Mouse (Mus musculus): ENCODE data around the gene Snrnp27.
A peak's percentile ranks its signal among the peaks of the same experiment; 100 is the strongest.

Gene Snrnp27

DNA sequence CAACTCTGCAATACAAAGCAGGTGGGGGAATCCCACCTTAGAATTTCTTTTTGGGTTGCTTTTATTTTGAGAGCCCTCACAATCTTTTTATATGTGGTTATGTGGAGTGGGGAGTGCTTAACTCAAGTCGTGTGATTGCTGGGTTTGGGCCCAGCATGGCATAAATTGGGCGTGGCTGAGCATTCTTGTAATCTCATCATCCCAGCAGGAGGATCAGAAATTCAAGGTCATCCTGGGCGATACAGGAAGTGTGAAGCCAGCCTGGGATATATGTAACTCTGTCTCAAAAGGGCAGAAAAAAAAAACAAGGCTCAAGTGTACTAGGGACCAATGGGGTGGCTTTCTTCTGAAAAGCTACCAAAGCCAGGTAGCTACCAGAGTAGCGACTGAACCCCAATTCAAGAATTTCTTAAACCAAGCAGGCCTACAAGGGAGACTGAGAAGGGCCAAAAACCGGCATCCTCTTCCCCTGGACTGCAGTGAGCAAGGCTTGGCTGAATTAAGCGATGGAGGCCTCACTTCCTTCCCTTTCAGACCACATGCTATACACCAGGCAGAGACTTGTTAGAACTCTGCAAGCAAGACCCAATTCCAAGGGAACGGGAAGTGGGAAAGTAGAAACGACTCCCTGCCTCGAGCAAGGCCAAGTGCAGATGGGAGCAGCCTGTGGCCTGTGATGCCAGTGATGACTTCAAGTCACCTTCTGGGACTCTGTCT lies 24.0 kb downstream of the Snrnp27 start:
- peak; percentile 50 for DNase-seq (ENCODE audit: low spot score)

GRCm38 (mm10) chr6:86658501-86658900 lies 25.8 kb downstream of the Snrnp27 start:
- DNase-seq (ENCODE audit: low spot score): no peak

GRCm38 (mm10) chr6:86654270-86654916 lies 29.9 kb downstream of the Snrnp27 start:
- no peak for DNase-seq (ENCODE audit: low spot score)

- no peak for DNase-seq (ENCODE audit: low spot score)
Observed at GRCm38 (mm10) chr6:86653026-86653425, 31.3 kb downstream of the Snrnp27 start.

- DNase-seq (ENCODE audit: low spot score): no peak
Observed at GRCm38 (mm10) chr6:86646143-86646542, 38.2 kb downstream of the Snrnp27 start.

- no peak for DNase-seq (ENCODE audit: low spot score)
Observed at GRCm38 (mm10) chr6:86645551-86645950, 38.8 kb downstream of the Snrnp27 start.

GRCm38 (mm10) chr6:86644775-86645400 lies 39.4 kb downstream of the Snrnp27 start:
- DNase-seq (ENCODE audit: low spot score): no peak

DNA sequence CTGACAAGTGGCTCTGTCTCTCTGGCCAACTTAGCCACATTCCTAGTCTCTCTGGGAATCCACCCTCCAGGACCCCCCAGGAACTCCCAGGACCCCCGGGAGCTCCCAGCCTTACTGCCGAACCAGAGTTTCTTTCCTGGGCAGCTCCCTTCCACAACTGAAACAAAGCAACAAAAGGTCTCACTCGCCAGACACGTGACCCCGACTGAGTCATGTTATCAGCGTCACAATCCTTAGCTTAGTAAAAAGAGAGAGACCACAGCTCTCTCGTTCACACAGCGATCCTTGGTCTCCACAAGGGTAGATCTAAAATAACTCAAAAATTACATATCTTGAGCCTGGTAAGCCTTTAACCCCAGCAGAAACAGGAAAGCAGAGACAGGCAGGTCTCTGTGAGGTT lies 42.6 kb downstream of the Snrnp27 start:
- no peak for DNase-seq (ENCODE audit: low spot score)

GRCm38 (mm10) chr6:86640776-86641175 lies 43.5 kb downstream of the Snrnp27 start:
- DNase-seq (ENCODE audit: low spot score): no peak

GRCm38 (mm10) chr6:86640161-86640560 lies 44.2 kb downstream of the Snrnp27 start:
- DNase-seq (ENCODE audit: low spot score): no peak

DNA sequence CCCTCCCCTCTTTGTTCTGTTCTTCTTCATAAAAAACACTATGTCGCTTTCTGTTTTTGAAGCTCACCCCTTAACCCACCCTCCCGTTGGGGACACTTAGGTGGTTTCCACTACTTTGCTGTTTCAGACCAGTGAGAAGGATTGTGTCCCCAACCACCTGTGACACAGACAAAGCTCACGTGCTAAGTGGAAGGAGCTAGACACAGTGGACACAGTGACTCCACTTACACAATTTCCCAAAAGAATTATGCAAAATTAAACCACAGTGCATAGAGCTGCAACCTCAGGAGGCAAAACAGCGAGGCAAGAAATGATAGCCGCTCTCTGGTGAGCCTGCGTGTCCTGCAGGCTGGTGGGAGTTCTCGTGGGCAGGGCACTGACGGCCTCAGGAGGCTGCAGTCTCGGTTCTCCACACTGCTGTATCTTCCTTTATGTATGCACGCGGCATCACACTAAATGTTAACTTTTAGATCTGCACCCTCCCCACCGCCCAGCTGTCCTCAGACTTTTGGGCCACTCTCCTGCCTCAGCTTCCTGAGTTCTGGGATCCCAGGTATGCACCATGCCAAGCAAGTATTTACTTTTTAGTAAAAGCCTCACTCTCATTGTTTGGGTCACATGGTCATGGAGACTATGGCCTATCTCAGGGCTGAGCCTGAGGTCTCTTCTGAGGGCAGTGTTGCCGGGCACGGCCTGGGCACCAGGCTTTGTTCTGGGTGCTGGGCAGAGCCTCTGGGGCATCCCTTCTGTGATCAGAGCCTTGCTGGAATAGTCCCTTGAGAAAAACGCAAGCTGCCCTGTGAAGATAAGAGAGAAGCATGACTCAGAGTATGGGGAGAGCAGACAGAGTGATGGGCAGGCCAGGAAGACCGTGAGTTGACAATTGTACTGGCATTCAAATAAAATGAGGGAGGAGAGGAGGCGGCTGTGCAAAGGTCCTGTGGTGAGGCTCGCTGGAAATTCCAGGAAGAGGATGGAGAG lies 44.9 kb downstream of the Snrnp27 start:
- DNase-seq (ENCODE audit: low spot score): peak; percentile 71

DNA sequence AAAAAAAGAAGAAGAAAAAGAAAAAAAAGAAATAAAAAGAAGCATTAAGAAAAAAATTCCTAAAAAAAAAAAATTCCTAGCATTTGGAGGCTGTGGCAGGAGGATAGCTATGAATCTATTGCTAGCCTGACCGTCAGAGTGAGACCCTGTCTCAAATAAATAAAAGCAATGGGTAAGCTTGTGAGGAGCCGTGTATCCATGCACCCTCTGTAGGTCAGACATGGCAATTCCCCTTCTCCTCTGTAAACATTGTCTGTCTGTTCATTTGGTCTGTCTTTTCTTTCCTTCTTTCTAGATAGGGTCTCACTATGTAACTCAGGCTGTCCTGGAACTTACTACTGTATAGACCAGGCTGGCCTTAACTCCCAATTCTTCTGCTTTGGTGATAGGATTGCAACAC lies 45.9 kb downstream of the Snrnp27 start:
- DNase-seq (ENCODE audit: low spot score): no peak

GRCm38 (mm10) chr6:86637860-86638259 lies 46.5 kb downstream of the Snrnp27 start:
- DNase-seq (ENCODE audit: low spot score): no peak

GRCm38 (mm10) chr6:86637171-86637835 lies 47.0 kb downstream of the Snrnp27 start:
- peak; percentile 49 for DNase-seq (ENCODE audit: low spot score)

DNA sequence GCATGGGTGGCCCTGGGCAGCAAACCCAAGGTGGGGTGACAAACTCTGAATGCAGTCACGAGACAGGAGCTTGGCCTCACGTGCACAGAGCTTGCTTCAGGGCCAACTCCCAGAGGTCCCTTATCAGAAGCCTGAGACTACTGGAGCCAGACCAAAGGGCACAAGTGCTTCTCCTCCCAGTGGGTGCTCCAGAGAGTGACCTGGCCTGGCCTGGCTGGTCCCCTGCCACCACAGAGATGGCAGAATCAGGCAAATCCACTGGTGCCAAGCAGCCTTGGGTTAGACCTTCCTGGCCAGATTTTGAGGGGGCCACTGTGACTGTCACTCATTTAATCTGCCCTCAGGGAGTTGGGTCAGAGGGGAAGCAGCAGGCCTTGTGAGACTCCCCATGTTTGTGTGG lies 47.8 kb downstream of the Snrnp27 start:
- DNase-seq (ENCODE audit: low spot score): peak; percentile 50

DNA sequence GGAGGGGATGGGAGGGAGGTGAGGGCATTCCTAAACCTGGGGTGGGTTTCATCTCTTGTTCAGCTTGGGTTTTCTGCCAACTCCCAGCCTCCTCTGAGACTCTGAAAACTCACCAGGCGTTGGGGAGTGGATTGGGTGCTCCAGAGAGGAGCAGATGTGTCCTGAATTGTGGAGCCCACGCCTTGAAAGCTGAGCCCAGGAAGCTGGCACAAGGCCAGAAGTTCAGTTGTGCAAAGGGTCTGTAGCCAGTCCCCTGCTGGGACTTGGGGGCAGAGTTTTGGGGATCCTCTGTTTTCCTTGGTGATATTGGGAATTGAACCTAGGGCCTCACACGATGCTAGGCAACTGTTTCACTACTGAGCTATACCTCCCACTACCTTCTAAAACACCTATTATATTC lies 54.2 kb downstream of the Snrnp27 start:
- DNase-seq (ENCODE audit: low spot score): no peak

- no peak for DNase-seq (ENCODE audit: low spot score)
Observed at GRCm38 (mm10) chr6:86627946-86628345, 56.4 kb downstream of the Snrnp27 start, which contains the start of gene Asprv1. Gene Asprv1, plus strand, starts transcription at chr6:86628164.

Measured in spleen, adult 12 weeks (tissue).